Mouse (Mus musculus) neural tube, embryonic 11.5 days (tissue): Measurements from ENCODE around the gene Atp6ap1. TPM values are rescaled to one million over a fixed set of nuclear protein-coding genes. Genes with fewer than 3 reads are reported as not detected.
A peak's percentile ranks its signal among the peaks of the same experiment; 100 is the strongest.

Experiments used
- ATAC-seq: fragments of 200-750 bp; cut with Nextera tagmentation; 2 replicates; pipeline ENCODE4 v1.8.0; 2017; ENCODE audit warnings: moderate number of reproducible peaks, mild to moderate bottlenecking, moderate TSS enrichment, moderate library complexity; ENCODE audit not compliant: insufficient read depth, low FRiP score, low TSS enrichment
- DNase-seq: peaks from one replicate; pipeline ENCODE4 v3.0.0-alpha.2; 2015; ENCODE audit warnings: low spot score
- H3K27ac ChIP-seq: fragments of 300-500 bp; sonication (generic); 2 replicates; pipeline ENCODE4 v1.5.1; 2014; ENCODE audit warnings: low read depth, mild to moderate bottlenecking, low read length
- H3K27me3 ChIP-seq: fragments of 300-500 bp; sonication (generic); 2 replicates; pipeline ENCODE4 v1.6.1; 2014; ENCODE audit warnings: mild to moderate bottlenecking, low read length, mixed read lengths; ENCODE audit not compliant: control insufficient read depth, insufficient read depth
- H3K36me3 ChIP-seq: fragments of 300-500 bp; sonication (generic); 2 replicates; pipeline ENCODE4 v1.6.1; 2014; ENCODE audit warnings: mild to moderate bottlenecking, low read length, moderate library complexity, mixed read lengths; ENCODE audit not compliant: control insufficient read depth, insufficient read depth
- H3K4me1 ChIP-seq: fragments of 300-500 bp; sonication (generic); 2 replicates; pipeline ENCODE4 v1.6.1; 2014; ENCODE audit warnings: low read length, mixed read lengths; ENCODE audit not compliant: control insufficient read depth, insufficient read depth
- H3K4me2 ChIP-seq: fragments of 300-500 bp; sonication (generic); 2 replicates; pipeline ENCODE4 v1.6.1; 2014; ENCODE audit warnings: low read depth, mild to moderate bottlenecking, moderate library complexity
- H3K4me3 ChIP-seq: fragments of 300-500 bp; sonication (generic); 2 replicates; pipeline ENCODE4 v1.5.1; 2014; ENCODE audit warnings: low read depth, low read length
- H3K9ac ChIP-seq: fragments of 300-500 bp; sonication (generic); 2 replicates; pipeline ENCODE4 v1.6.1; 2014; ENCODE audit warnings: mild to moderate bottlenecking, low read length
- H3K9me3 ChIP-seq: fragments of 300-500 bp; sonication (generic); 2 replicates; pipeline ENCODE4 v1.6.1; 2016; ENCODE audit warnings: low read length; ENCODE audit not compliant: control insufficient read depth
- WGBS: fragments of 180-500 bp; shearing (Covaris S2); extraction: QIAGEN DNeasy Blood & Tissue Kit; methylation state at CpG from one replicate; pipeline ENCODE4 v1.1.7; 2014; 5-methylcytosine and 5-hydroxymethylcytosine counted together
- microRNA-seq: library from miRNA; unstranded; fragments of <30 nt; microRNA quantifications from one replicate; pipeline ENCODE4, GENCODE M21; 2016
- polyA plus RNA-seq: library from polyadenylated mRNA; unstranded; fragments of >200 nt; fragmentation: Nextera tagmentation; extraction: Ambion mirVana; gene quantifications from 2 replicates; pipeline ENCODE4 v1.2.1, GENCODE M21; 2014

The Atp6ap1 gene
- polyA plus RNA-seq, 1 experiment from 2014 or later, result 138 TPM

DNA sequence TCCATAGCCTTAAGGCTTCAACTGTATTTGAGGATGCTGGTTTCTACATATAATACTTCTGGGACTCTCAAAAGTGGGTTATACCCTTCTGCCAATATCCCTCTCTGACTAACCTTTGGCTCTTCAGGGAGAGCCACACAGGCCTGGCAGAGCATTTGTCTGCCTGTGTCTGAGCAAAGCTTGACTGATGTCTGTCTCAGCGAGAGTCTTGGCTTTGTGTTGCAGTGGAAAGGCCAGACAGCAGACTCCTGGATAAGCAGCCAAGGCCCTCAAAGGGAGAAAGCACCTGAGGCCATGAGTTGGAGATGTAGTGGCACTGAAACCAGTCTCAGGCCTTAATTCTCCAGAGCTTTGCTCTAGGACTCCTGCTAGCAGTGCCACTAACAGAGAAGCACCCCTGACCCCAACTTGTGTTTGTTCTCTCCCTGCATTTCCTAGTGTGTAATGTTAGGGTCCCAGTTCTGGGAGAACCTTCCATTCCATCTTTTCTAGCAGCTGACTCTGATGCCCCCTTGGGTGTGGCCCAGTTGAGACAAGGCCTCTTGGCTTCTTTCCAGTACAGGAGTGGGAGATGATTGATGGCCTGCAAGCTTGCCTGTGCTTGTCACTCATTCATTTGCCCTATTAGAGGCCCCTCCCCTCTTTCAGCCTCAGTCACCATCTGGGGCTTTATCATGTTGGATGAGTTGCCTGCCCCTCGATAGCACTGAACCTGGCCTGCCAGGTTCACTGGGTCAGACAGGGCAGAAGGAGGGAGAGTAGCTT lies 33.5 kb downstream of the Atp6ap1 start:
- Histone ChIP-seq H3K4me3 (peak overlapping the region; percentile 47), H3K4me2 (peak overlapping the region; percentile 61), H3K9me3 (no peaks in the 10 kb centered on the region), H3K4me1 (0 out of 2 replicates have a peak, but pooled peaks cover 6% of the 10 kb centered on the region), H3K9ac (no peak overlapping the region), H3K27ac (no peak overlapping the region), H3K27me3 (no peaks in the 10 kb centered on the region), H3K36me3 (no peaks in the 10 kb centered on the region)
- DNase-seq (no peak), ATAC-seq (no peak)
- 45% methylated on average over 2 of the region's 2 CpGs for WGBS

DNA sequence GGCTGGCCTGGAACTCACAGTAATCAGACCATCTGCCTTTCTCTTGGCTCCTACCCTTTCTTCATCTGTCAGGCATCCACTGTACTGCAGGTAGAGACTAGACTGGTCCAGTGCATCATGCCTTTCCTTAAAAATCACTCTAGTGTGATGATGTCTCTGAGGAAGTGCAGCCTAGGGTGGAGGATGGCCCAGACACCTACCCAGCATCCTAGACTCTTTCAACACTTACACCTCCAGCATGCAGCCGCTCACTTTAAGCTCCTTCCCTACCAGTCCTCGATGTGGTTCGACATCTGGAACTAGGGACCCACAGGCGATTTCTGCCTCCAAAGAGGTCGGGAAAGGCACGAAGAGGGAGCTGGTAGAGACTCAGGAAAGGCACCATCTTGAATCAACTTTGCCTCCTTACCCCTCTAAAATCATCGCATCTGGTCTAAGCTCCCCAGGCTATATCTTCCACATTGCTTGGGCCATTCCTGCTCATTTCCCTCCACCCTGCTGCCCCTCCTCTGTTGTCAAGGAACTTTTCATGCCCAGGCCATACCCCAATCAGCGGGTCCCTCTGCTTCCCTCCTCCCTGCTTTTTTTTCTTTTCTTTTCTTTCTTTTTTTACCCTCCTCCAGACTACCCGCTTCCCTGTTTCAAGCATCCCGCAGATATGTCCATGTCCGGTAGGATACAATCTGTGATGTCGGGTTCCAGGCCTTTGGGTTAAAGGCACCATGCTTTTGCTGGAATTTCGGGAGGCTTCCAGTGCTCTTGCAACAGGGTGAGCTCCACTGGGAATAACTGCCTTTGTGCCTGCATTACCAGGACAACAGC lies 56.0 kb downstream of the Atp6ap1 start:
- no peak overlapping the region for H3K27ac ChIP-seq

DNA sequence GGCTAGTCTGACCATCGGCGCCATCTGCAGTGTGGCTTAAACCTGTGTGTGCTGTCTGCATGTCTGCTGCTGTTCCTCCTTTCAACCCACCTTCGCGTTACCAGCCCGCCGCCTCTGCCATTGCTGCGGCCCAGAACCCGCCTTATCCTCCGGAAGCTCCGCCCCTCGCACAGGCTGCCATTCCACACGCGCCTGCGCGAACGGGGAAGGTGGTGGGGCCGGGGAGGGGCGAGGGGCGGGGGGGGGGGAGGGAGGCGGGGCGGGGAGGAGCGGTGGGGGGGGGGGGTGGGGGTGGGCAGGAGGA lies 56.5 kb downstream of the Atp6ap1 start, which contains the start of gene Lage3:
Gene Lage3 (minus strand): TSS at position 152 of the 304 bp plus-strand sequence.
- ATAC-seq, result peak; percentile 55; the same call in 1 of the 2 replicates

More for the DNA sequence above, 56.0 kb downstream of the Atp6ap1 start:
- Histone ChIP-seq H3K36me3 (no peaks in the 10 kb centered on the region), H3K9ac (peak overlapping the region; percentile 45), H3K27me3 (no peaks in the 10 kb centered on the region), H3K4me2 (peak overlapping the region; percentile 50), H3K4me3 (peak overlapping the region; percentile 38), H3K9me3 (no peaks in the 10 kb centered on the region), H3K4me1 (no peaks in the 10 kb centered on the region)
- ATAC-seq, result peak; percentile 48; the same call in 1 of the 2 replicates
- no peak for DNase-seq
- 29% methylated on average over 13 of the region's 13 CpGs for WGBS

More for the DNA sequence above, 56.5 kb downstream of the Atp6ap1 start, which contains the start of gene Lage3:
- H3K36me3 ChIP-seq, result no peaks in the 10 kb centered on the region
- H3K27ac ChIP-seq, result no peak within 1 kb of the TSS
- peak; percentile 74 for DNase-seq
- H3K9ac ChIP-seq, result peak within 1 kb of the TSS; percentile 45
- peak within 1 kb of the TSS; percentile 38 for H3K4me3 ChIP-seq
- H3K27me3 ChIP-seq, result no peaks in the 10 kb centered on the region
- H3K9me3 ChIP-seq, result no peaks in the 10 kb centered on the region
- no peaks in the 10 kb centered on the region for H3K4me1 ChIP-seq
- 19% methylated on average over 11 of the region's 22 CpGs for WGBS
- H3K4me2 ChIP-seq, result peak within 1 kb of the TSS; percentile 50

Small RNAs within 50 kb of the gene (microRNA-seq; reads per million reads assigned to microRNA genes)
- gene Mir7091, result not detected
- not detected for gene Mir7092

Other genes starting within 250 kb of the Atp6ap1 start
- gene Opn1mw, start 169.6 kb upstream of the Atp6ap1 start, polyA plus RNA-seq, result not detected in 2 replicates
- 15.6 and 16.2 TPM in 2 replicates for gene Mecp2, start 161.7 kb upstream of the Atp6ap1 start, polyA plus RNA-seq
- not detected in 2 replicates for gene Tex28, start 129.3 kb upstream of the Atp6ap1 start, polyA plus RNA-seq
- not detected in 2 replicates for gene Tktl1, start 119.8 kb upstream of the Atp6ap1 start, polyA plus RNA-seq
- gene Flna, start 47.3 kb upstream of the Atp6ap1 start, polyA plus RNA-seq, result 243 and 246 TPM in 2 replicates
- gene Emd, start 42.4 kb upstream of the Atp6ap1 start, polyA plus RNA-seq, result 24.0 and 31.9 TPM in 2 replicates
- 741 and 756 TPM in 2 replicates for gene Rpl10, start 26.3 kb upstream of the Atp6ap1 start, polyA plus RNA-seq
- gene Taz, start 15.2 kb upstream of the Atp6ap1 start, polyA plus RNA-seq, result 56.1 and 58.5 TPM in 2 replicates
- 4.6 and 6.2 TPM in 2 replicates for gene Dnase1l1, start 14.8 kb upstream of the Atp6ap1 start, polyA plus RNA-seq
- gene Gdi1, start 7.9 kb downstream of the Atp6ap1 start, polyA plus RNA-seq, result 469 and 512 TPM in 2 replicates
- 57.7 and 58.1 TPM in 2 replicates for gene Fam50a, start 15.9 kb downstream of the Atp6ap1 start, polyA plus RNA-seq
- 21.2 and 22.5 TPM in 2 replicates for gene Plxna3, start 32.0 kb downstream of the Atp6ap1 start, polyA plus RNA-seq
- gene Lage3, start 56.5 kb downstream of the Atp6ap1 start, polyA plus RNA-seq, result 89.0 and 102 TPM in 2 replicates
- 69.8 and 72.0 TPM in 2 replicates for gene Ubl4a, start 76.1 kb downstream of the Atp6ap1 start, polyA plus RNA-seq
- gene Slc10a3, start 76.3 kb downstream of the Atp6ap1 start, polyA plus RNA-seq, result 9.6 and 11.6 TPM in 2 replicates
- gene Fam3a, start 96.2 kb downstream of the Atp6ap1 start, polyA plus RNA-seq, result 27.8 and 30.8 TPM in 2 replicates
- 24.4 and 27.7 TPM in 2 replicates for gene Ikbkg, start 96.2 kb downstream of the Atp6ap1 start, polyA plus RNA-seq
- gene G6pdx, start 132.1 kb downstream of the Atp6ap1 start, polyA plus RNA-seq, result 59.4 and 60.7 TPM in 2 replicates
- gene Gm6880, start 184.3 kb downstream of the Atp6ap1 start, polyA plus RNA-seq, result not detected in 2 replicates